Mouse (Mus musculus) induced T-regulatory cell, adult 2 months (primary cell): Measurements from ENCODE around the gene Trim9.

Experiments
- DNase-seq: peaks from one replicate; pipeline ENCODE4 v3.0.0-alpha.2; 2012; ENCODE audit warnings: low read depth

Trim9 gene

DNA sequence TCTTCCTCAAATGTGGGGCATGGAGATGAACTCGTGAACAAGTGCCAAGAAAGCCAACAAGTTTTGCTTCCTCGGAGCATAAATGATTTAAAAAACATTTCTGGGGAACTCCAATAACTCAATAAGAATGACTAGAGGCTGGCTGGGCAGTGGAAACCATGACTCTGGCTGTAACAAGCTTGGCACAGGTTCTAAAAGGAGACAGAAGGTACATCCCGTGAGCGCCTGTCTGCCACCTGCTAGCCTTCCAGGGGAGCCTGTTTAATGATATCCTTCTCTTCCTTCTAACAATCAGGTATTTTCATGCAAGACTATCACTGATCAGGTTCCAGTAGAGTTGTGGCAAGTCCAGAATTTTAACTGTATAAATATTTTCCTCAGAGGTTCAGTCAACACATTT lies 134.9 kb downstream of the Trim9 start:
- no peak for DNase-seq

- DNase-seq: no peak
These were observed 139.2 kb downstream of the Trim9 start for GRCm38 (mm10) chr12:70208214-70208613.

GRCm38 (mm10) chr12:70204433-70204832 lies 143.0 kb downstream of the Trim9 start:
- no peak for DNase-seq

- DNase-seq: peak; percentile 11
These were observed 145.4 kb downstream of the Trim9 start for GRCm38 (mm10) chr12:70201926-70202529.

DNA sequence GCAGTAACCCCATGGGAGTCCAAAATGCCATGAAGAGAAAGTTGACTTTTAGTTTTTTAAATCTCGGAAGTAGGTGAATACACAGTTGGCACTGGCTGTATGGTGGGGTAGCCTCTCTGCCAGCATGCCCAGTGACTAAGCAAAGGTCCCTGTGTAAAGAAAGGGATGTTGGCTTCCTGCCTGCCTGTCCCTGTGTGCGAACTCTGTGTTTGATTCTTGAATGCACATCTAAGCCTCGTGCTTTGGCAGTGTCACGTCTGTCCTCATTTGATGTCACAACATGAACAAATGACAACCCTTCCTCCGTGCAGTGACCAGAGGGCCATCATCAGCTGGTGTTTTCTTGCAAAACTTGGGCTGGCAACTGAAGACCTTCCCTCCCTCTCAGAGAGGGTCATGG lies 151.1 kb downstream of the Trim9 start:
- no peak for DNase-seq

- DNase-seq: no peak
These were observed 152.0 kb downstream of the Trim9 start for GRCm38 (mm10) chr12:70195426-70195825.
